Mouse (Mus musculus) embryo, embryonic 11.5 days (tissue): Measurements from ENCODE around the gene Nup62cl.
A peak's percentile ranks its signal among the peaks of the same experiment; 100 is the strongest.

Experiments used
- DNase-seq: peaks from one replicate; pipeline ENCODE4 v3.0.0-alpha.2; 2012; ENCODE audit warnings: low read depth, low spot score

Nup62cl gene

DNA sequence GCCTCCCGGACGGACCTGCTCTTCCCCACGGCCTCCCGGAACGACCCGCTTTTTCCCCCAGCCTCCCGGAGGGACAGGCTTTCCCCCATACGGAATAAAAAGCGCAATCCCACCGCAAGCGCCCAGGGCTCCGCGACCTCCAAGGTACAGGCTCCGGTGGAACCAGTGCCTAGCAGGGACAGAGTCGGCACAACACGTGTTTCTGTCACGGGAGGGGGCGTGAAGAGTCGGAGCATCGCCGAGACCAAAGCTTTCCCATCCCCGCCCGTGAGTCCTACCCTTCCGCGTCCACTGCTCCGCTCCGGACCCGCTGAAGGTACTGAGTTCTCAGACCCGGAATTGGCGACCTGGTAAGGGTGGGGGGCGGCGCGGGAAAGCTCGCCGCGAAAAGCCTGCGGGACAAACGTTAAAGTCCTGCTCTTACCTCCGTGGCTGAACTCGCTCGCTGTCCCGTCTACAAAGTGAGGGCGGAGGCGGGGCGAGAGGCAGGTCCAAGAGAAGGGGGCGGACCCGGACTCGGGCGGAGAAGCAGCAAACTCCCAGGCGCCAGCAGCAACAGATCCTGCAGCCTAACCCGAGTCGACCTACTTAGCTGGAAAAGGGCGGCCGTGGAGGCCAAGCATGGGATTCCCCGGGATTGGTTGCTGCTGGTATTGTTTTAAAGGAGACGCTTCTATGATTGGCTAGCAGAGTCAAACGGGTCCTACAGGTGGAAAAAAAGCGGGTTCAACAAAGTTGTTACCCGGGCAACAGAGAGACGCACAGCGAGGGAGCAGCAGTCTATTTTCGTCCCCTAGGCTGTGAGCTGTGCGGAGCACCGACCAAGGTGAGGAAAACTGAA, at the start of gene Nup62cl, which contains the start of gene Pih1h3b:
Nup62cl (minus strand) TSS at position 578 of the 841 bp plus-strand sequence.
Pih1h3b (plus strand) TSS at position 745 of the 841 bp plus-strand sequence.
- DNase-seq = peak; percentile 14

DNA sequence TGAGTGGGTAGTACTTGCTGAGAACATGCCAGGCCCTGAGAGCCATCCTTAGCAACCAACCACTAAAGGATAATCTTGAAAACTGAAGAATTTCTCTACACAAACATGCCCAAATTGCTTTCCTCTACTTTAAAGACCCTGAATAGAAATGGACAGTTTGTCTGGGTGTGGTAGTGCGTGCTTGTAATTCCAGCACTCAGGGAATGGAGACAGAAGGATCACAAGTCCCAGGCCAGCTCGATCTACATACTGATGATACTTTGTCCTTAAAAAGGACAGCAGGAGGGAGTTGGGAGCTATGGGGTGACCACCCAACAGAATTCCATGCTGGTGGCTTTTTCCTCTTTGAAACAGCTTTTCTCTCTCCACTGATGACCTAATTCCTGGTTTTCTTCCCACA, 31.6 kb upstream of the Nup62cl start:
- DNase-seq = no peak

DNA sequence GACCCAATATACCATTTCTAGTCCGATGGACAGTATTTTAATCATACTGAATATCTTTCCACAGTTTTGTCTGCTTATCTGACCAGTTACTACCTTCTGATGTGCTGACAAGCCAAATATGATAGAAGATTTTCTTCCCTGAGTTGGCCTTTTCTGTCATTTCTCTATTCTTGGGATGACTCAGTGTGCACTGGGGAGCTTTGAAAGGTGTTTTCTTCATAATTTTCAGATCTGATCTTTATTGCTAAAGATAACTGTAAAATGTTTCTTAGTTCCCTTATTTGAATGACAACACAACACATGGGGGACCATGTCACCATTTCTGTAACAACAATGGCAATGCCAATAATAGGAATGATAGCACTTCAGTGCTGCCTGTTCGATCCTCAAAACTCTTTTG, 20.0 kb upstream of the Nup62cl start:
- DNase-seq = no peak

GRCm38 (mm10) chrX:140060886-140061874, 1.3 kb downstream of the Nup62cl start:
- DNase-seq = no peak

- DNase-seq = no peak
Measured at GRCm38 (mm10) chrX:139998691-139999065, 63.8 kb downstream of the Nup62cl start.

DNA sequence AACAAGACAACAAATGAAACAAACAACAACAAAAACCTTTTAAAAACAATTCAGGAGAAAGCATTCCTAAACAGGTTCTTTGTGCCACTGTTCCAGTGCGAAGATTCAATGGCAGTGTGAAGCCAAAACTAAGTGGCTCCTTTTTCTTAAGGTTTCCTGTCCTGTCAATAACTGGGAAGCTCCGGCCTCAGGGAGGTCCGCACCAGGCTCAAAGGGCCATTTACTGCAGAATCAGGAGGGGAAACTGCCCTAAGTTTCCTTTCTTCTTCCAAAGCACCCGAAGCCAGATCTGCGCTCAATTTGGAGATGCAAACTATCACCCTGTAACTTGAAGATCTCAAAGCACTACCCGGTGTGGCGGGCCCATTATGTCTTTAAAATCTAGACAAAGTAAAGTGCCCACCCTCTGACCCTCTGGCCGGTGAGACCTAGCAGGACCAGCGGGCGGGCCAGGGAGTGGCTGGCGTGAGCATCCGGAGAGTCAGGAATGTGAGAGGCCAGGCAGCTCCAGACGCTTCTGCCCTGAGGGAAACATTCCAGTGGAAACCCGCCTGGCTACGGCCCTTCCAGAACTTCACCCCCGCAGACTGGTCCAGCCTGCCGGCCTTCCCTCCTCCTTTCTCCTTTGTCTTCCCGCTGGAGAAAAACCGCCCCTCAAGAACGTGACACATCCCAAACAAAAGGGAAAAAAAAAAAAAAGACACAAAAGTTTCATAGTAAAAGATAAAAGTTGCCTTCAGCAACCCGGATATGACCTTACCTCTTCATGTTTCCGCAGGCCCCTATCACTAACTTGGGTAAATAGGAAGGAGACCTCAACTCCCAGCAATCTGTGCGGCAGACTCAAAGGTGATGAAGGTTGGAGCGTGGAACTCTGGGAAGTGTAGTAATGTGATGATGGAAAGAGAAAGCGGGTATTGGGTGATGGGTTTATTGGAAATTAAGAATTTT, 64.5 kb downstream of the Nup62cl start, which contains the start of gene Rbm41:
Rbm41 (minus strand) TSS at position 856 of the 951 bp plus-strand sequence.
- DNase-seq = peak; percentile 41

DNA sequence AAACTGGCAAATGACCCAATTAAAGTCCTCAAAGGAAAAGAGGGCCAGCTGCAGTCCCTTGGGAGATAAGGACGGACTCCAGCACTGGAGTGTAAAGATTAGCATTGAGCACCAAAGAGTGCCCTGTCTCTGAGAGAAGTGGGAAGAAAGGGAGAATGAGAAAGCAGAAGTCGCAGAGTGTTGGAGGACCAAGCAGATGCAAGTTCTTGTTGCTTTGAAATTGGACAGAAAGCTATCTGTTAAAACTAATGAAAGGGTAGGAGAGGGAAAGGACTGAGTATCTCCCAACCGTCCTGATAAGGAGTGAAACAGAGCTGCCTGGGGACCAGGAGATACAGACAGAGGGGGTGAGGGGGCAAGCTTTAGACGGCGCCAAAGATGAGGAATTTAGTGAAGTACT, 80.4 kb downstream of the Nup62cl start:
- no peak for DNase-seq
